Mouse (Mus musculus): ENCODE data around the gene Asic3. TPM values are rescaled to one million over a fixed set of nuclear protein-coding genes. Genes with fewer than 3 reads are reported as not detected.

Asic3 gene
- polyA plus RNA-seq, 1 experiment = not detected

DNA sequence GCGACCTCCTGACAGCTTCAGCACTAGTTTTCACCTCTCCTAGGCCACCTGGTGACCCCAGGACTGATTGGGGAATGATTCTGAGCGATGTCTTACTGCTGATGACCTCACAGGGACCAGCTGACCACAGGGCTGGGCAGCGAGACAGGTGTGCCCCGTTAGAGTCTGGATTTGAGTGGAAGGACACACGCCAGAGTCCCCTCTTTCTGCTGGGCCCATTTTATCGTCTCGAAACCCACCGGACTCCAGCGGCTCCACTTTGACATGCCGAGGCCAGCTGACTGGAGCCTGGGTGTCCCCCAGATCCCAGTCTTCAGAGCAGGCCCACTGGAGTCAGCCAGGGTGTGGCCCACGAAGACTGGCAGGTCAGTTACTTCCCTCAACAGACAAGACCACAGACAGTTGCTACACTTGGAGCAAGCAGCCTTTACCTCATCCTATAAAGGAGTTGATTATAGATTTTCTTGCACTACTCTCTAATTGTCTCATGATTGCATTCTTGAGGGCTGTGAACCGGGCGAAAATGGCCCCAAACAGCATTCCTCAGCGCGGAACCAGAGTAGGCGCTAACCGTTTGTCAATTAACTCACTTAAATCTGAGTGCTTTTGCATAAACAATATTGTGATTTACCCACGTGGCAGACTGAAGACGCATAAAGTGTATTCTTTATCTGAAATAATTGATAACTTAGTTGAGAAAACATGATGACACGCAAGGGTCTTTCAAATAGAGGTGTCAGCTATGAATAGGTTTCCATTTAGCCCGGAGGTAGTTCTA is 11.0 kb downstream of the Asic3 start:
- 0 out of 2 replicates have a peak, but pooled peaks have one; percentile 0 for TF ChIP-seq POLR2A (IDR thresholded peaks at IDR 0.05; ENCODE audit: insufficient read depth, low read depth, low read length)
- no peak for TF ChIP-seq CTCF (IDR thresholded peaks at IDR 0.05; ENCODE audit: insufficient read depth, low read depth, low read length)
- Histone ChIP-seq H3K27ac (ENCODE audit: insufficient read depth, low read depth, low read length) (peak overlapping the region; percentile 88), H3K4me3 (ENCODE audit: insufficient read depth, low read depth, low read length) (peak overlapping the region; percentile 79), H3K4me1 (ENCODE audit: control insufficient read depth, insufficient read depth, low read length) (peaks cover 42% of the 10 kb centered on the region)
- WGBS = 7% methylated on average over 21 of the region's 21 CpGs

DNA sequence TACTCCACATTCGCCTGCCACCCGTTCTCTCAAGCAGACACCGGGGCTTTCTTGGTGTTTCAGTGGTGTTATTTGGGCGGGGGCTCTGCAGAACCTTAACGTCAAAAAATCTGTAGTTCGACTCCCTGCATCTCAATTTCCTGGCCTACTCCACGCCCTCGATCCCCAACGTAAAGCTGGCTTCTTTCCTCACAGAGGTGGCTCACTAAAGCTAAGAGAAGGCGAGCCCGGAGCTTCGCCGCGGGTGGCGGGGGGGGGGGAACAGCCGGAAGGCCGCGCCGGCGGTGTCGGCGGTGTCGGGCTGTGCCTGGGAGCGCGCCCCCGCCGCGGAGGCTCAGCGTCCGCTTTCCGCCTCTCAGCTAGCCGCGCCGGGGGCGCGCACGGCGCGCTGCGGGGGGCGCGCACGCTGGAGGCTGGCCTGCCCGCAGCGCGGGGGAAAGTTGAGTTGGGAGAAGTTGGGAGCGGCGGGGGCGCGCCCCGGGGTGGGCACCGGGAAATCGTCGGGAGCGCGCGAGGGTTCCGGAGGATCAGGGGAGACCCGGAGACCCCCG is 11.7 kb downstream of the Asic3 start:
- Histone ChIP-seq H3K27ac (ENCODE audit: insufficient read depth, low read depth, low read length) (peak overlapping the region; percentile 88), H3K4me3 (ENCODE audit: insufficient read depth, low read depth, low read length) (peak overlapping the region; percentile 79), H3K4me1 (ENCODE audit: control insufficient read depth, insufficient read depth, low read length) (peaks cover 42% of the 10 kb centered on the region)
- TF ChIP-seq CTCF (IDR thresholded peaks at IDR 0.05; ENCODE audit: insufficient read depth, low read depth, low read length) (no peak), POLR2A (IDR thresholded peaks at IDR 0.05; ENCODE audit: insufficient read depth, low read depth, low read length) (peak; percentile 82)
- WGBS = under 1% methylated on average over 60 of the region's 60 CpGs

- Histone ChIP-seq H3K4me1 (ENCODE audit: control insufficient read depth, insufficient read depth, low read length) (peaks cover 42% of the 10 kb centered on the region), H3K4me3 (ENCODE audit: insufficient read depth, low read depth, low read length) (peak overlapping the region; percentile 79), H3K27ac (ENCODE audit: insufficient read depth, low read depth, low read length) (no peak overlapping the region)
- no peak for TF ChIP-seq CTCF (IDR thresholded peaks at IDR 0.05; ENCODE audit: insufficient read depth, low read depth, low read length)
- no peak for TF ChIP-seq POLR2A (IDR thresholded peaks at IDR 0.05; ENCODE audit: insufficient read depth, low read depth, low read length)
- WGBS = under 1% methylated on average over 29 of the region's 30 CpGs
Observed at GRCm38 (mm10) chr5:24425421-24426036, 12.3 kb downstream of the Asic3 start.

- Histone ChIP-seq H3K4me3 (ENCODE audit: insufficient read depth, low read depth, low read length) (peak overlapping the region; percentile 79), H3K4me1 (ENCODE audit: control insufficient read depth, insufficient read depth, low read length) (peaks cover 42% of the 10 kb centered on the region), H3K27ac (ENCODE audit: insufficient read depth, low read depth, low read length) (no peak overlapping the region)
- 12% methylated on average over 10 of the region's 10 CpGs for WGBS
- TF ChIP-seq CTCF (IDR thresholded peaks at IDR 0.05; ENCODE audit: insufficient read depth, low read depth, low read length) = no peak
- no peak for TF ChIP-seq POLR2A (IDR thresholded peaks at IDR 0.05; ENCODE audit: insufficient read depth, low read depth, low read length)
Observed at GRCm38 (mm10) chr5:24426037-24426432, 12.8 kb downstream of the Asic3 start.

GRCm38 (mm10) chr5:24426556-24427284 is 13.5 kb downstream of the Asic3 start:
- TF ChIP-seq POLR2A (IDR thresholded peaks at IDR 0.05; ENCODE audit: insufficient read depth, low read depth, low read length) (no peak), CTCF (IDR thresholded peaks at IDR 0.05; ENCODE audit: insufficient read depth, low read depth, low read length) (no peak)
- Histone ChIP-seq H3K27ac (ENCODE audit: insufficient read depth, low read depth, low read length) (no peak overlapping the region), H3K4me3 (ENCODE audit: insufficient read depth, low read depth, low read length) (no peak overlapping the region), H3K4me1 (ENCODE audit: control insufficient read depth, insufficient read depth, low read length) (peaks cover 42% of the 10 kb centered on the region)
- WGBS = 31% methylated on average over 9 of the region's 9 CpGs

DNA sequence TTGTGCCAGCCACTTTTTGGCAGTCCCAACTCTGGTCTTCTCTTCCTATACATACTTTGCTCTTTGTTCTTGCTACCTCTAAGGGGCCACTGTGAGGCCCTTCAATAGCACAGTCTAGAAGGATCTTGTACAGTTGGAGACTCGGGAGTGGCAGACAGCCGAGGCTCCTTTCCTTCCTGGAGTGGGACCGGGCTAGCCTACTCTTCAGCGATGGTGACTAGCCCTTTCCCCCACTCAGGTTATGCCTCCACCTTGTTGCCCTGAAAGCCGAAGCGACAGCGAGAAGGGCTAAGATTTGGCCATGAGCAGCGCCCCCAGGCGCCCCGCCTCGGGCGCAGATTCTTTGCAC is 14.1 kb downstream of the Asic3 start:
- 53% methylated on average over 12 of the region's 12 CpGs for WGBS
- H3K4me3 ChIP-seq (ENCODE audit: insufficient read depth, low read depth, low read length) = no peak overlapping the region
- peaks cover 42% of the 10 kb centered on the region for H3K4me1 ChIP-seq (ENCODE audit: control insufficient read depth, insufficient read depth, low read length)
- H3K27ac ChIP-seq (ENCODE audit: insufficient read depth, low read depth, low read length) = no peak overlapping the region
- TF ChIP-seq CTCF (IDR thresholded peaks at IDR 0.05; ENCODE audit: insufficient read depth, low read depth, low read length) (no peak), POLR2A (IDR thresholded peaks at IDR 0.05; ENCODE audit: insufficient read depth, low read depth, low read length) (no peak)

DNA sequence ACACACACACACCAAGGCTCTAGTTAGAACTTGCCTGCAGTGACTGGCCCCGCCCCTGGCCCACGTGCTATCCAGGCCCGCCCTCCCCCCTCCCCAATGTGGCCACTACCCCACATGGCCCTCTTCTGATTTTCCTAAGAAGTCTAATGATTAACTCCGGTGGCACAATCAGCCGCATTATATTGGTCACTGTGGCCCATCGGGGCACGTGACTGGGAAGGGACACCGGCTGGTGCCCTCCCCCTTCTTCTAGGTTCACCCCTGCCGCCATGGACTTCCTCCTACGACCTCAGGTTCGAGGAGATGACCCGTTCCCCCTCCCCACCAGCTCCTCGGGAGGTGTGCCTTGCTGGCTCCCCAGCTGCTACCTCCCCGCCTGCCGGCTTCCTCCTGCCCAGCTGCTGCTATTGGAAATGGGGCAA is 14.8 kb downstream of the Asic3 start:
- TF ChIP-seq POLR2A (IDR thresholded peaks at IDR 0.05; ENCODE audit: insufficient read depth, low read depth, low read length) (no peak), CTCF (IDR thresholded peaks at IDR 0.05; ENCODE audit: insufficient read depth, low read depth, low read length) (no peak)
- 25% methylated on average over 15 of the region's 15 CpGs for WGBS
- no peak overlapping the region for H3K4me3 ChIP-seq (ENCODE audit: insufficient read depth, low read depth, low read length)
- no peak overlapping the region for H3K27ac ChIP-seq (ENCODE audit: insufficient read depth, low read depth, low read length)
- peaks cover 38% of the 10 kb centered on the region for H3K4me1 ChIP-seq (ENCODE audit: control insufficient read depth, insufficient read depth, low read length)

DNA sequence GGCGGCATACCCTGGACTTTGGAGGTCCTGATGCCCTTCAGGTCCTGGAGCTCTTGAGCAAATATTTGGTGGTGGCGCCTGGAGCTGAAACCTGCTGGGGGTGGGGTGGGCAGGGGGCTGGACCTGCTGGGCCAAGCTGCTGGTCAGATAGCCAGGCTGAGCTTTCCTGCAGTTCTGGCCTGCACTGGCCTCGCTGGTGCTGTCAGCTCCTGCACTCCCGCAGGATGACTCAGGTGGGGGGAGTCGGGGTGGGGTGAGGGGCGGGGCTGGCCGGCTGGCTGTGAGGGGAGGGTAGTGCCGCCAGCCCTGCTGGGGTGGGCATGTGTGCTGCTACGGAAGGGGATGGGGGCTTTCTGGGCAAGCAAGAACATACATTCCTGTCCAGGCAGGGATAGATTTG is 15.4 kb downstream of the Asic3 start:
- WGBS = 36% methylated on average over 9 of the region's 9 CpGs
- TF ChIP-seq CTCF (IDR thresholded peaks at IDR 0.05; ENCODE audit: insufficient read depth, low read depth, low read length) (no peak), POLR2A (IDR thresholded peaks at IDR 0.05; ENCODE audit: insufficient read depth, low read depth, low read length) (no peak)
- H3K4me3 ChIP-seq (ENCODE audit: insufficient read depth, low read depth, low read length) = no peak overlapping the region
- H3K27ac ChIP-seq (ENCODE audit: insufficient read depth, low read depth, low read length) = no peak overlapping the region
- H3K4me1 ChIP-seq (ENCODE audit: control insufficient read depth, insufficient read depth, low read length) = peaks cover 38% of the 10 kb centered on the region

Measured in olfactory bulb, adult 2 months (tissue).